Mouse (Mus musculus) thymus, postnatal 25 days (tissue): ENCODE results near the gene Pmepa1.

Source experiments
- DNase-seq: peaks from one replicate; pipeline ENCODE4 v3.0.0; 2022

Gene Pmepa1

DNA sequence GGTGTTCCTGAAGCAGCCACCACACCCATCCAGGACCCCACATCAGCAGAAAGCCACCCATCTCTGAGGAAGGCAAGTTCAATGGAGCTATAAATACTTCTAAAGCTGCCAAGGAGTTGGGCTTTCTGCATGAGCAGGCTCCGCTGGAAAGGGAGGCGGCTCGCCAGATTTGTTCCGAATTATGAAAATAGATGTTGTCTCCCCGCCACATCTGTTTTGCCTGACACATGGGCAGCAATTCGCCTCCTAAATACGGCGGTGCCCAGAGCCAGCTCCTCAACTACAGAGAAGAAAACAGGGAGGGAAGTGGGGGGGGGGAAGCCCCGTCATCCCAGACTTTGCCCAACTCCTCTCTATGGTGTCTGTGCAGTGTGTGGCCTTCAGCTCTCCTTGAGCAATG lies 24.7 kb downstream of the Pmepa1 start:
- DNase-seq = no peak

DNA sequence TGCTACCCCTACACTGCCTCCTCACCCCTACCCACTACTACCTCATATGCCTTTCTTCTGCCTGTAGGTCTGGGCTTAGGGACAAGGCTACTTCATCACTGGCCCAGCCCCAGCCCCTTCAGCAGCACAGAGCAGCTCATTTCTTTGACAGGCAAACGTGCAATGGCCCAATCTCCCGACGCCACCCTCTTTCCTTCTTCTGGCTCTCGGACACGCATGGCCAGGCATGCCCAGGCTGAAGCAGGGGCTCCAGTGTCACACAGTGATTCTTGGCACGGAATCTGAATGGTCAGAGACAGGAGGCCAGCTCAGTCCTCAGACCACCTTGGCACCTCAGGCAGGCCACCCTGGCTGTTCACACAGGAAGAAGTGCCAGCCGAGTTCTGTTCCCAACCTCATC lies 25.2 kb downstream of the Pmepa1 start:
- no peak for DNase-seq

DNA sequence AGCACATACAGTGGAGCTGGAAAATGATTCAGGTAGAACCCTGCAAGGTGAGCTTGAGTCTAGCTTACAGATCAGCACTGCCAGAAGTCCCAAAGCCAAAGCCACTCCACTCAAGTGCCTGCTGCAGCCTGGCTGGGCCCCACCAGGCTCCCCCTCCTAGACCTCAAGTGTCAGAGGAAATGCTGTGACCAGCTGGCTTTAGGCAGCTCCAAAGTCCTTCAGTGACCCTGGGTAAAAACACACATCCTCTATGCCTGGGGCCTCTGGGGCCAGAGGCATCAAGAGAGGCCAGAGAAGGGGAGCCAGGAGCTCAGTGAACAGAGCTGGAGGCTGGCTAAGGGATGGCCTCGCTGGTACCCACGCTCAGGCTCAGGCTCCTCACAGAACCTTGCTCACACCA lies 25.9 kb downstream of the Pmepa1 start:
- DNase-seq = no peak

DNA sequence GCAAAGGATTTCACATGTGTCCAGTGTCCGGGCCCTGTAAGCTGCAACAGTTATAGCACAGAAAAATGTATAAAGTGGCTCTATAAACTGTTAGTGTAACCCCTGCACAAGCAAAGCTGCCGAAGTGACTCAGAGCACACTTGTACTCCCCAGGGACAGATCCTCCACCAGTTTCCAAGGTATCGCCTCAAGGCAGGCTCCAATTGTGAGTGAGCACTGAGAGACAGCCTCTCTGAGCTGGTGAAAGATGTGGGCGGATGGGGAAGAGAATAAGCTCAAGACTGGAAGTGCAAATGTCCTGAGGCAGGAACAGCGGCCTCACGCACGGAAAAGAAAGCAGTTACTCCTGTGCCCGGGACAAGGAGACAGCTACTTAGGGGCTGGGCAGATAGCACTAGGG lies 26.4 kb downstream of the Pmepa1 start:
- DNase-seq = no peak

DNA sequence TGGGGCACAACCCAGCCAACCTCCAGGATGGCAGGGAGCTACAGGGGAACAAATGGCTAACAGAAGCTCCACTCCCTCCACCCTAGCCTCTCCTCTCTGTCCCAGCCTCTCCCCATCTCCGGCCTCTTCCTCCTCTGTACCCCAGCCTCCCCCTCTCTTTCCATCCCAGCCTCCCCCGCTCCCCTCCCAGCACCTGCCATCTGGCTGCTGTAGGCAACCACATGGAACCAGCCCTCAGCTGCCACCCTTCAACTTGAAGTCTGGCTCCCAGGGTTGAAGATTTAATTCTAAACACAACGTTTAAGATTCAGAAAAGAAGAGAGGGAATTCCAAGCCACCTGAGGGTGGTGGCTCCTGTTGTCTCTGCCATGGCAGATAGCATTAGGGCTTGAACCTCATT lies 26.9 kb downstream of the Pmepa1 start:
- DNase-seq = no peak

DNA sequence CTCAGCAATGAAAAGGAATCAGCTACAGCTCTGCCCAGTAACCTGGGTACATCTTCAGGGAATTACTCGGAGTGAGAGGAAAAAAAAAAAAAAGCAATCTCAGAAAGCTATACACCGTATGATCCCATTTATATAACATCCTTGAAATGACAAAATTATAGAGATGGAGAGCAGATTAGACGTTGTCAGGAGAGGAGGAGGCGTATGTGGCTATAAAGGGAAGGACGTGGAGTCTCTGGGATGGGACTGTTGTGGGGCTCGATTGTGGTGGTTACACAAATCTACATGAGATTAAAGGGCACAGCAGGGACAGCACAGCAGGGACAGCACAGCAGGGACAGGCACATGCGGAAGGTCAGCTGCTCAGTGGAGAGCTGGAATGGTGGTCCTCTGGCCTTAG lies 27.5 kb downstream of the Pmepa1 start:
- no peak for DNase-seq

DNA sequence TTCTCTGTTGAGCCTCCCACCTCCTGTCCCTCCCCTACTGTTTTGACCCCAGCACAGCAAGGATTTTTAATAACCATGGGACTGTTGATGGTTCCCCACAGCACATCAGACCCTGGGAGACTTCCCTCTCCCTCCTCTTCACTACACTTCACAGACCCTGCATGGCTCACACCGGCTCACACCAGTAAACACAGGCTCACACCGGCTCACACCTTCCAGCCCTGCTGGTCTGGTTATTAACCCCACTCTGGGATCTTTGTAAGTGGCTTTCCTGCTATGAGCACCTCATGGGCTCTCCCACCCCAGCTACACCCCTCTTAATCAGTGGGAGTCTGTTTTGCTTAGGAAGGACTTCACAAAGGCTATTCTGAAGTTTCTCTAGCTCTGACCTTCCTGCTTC lies 28.4 kb downstream of the Pmepa1 start:
- DNase-seq = no peak

DNA sequence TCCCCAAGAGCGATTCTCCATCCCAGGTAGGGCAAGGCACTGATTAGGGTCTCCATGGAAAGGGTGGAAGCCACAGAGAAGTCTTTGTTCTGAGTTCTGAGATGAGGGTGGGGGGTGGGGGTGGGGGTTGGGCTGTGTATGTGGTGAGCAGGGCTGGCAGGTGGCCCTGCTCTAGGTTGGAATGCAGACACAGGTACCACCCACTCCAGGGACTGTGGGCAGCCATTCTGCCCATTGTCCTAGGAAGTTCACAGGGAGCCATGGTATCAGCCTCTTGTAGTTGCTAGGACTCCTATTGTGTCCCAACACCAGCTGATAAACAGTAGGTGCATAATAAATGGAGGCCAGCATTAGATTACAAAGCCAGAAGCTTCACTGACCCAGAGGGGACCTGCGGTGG lies 29.1 kb downstream of the Pmepa1 start:
- DNase-seq = no peak

DNA sequence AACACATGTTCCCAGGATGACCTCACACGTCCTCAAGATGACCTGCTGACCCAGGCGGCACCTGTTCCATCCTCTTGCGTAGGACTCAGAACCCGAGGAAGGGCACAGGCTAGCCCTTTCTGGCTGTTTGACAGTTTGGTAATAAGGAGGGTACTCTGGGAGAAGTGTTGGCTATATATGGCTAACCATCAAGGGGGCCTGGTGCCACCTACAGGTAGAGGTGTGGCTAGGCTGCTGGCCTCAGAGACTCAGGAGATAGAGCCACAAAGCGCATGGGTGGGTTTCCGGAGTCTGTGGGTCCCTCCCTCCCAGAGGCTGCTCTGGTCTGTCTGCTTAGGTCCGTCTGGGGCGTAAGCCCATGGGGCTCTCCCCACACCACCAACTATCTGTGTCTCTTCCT lies 29.6 kb downstream of the Pmepa1 start:
- DNase-seq = no peak

DNA sequence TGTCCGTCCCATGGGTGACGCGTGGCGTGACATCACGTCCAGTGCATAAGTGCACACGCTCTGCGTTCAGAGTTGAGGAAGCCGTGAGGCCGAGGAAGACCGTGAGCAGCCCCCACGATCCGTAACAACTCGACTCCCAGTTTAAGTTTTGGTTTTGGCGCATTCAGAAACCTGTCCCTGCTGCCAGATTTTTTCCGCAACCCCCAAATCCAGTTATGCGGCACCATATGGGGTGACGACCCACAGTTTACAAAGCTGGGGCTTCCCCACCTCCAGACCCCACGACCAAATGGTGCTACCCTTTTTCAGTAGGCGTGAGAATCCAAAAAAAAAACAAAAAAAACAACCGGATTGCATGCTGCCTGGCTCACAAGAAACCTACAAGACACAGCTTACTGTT lies 31.1 kb downstream of the Pmepa1 start:
- DNase-seq = no peak

DNA sequence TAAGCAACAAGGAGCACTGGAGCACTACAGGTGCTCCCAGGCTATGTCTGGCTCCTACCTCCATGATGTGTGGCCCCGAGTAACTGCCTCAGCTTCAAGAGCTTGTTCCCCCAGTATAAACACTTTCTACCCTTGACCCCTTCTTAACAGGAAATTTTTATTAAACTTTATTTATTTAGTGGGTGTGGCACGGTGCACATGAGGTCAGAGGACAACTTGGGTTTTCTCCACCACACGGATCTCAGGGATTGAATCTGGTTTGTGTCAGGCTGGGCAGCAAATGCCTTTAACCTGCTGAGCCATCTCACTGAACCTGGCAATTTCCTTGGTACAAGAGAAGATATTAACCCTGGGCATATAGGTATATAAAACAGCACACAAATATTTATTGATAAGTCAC lies 32.2 kb downstream of the Pmepa1 start:
- DNase-seq = no peak

DNA sequence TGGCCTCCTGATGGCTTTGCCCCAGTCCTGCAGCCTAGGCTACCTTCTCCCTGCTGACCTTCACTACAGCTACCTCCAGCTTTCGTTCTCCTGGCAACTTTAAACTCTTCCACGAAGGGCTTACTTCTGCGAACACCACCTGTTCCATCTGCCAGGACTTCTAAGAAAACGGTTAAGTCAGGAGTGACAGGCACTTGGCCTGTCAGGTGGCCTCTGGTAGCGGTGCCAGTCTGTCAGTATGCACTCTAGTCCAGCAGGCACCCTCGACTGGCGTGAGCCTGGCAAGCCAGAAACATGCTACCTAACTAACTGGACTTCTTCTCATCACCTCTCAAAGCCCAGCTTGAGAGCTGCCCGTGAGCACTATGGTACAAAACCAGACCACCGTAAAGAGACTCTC lies 32.7 kb downstream of the Pmepa1 start:
- DNase-seq = no peak

DNA sequence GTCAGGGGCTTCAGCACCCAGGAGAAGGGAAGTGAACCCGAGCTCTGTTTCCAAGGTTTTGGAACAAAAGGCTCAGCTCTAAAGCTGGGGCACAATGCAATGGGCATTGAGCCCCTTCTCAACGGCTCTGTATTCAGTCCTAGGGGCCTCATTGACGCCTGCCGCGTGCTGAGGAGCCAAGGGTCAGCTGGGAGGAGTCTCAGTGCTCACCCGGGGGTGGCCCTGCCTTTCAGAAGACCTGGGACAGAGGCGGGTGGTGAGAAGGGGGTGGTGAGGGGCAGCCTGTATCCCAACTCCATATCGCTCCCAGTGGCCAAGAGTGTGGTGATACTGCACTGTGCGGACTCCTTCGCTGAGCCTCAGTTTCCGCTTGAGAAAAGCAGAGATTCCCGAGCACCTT lies 33.5 kb downstream of the Pmepa1 start:
- DNase-seq = no peak

DNA sequence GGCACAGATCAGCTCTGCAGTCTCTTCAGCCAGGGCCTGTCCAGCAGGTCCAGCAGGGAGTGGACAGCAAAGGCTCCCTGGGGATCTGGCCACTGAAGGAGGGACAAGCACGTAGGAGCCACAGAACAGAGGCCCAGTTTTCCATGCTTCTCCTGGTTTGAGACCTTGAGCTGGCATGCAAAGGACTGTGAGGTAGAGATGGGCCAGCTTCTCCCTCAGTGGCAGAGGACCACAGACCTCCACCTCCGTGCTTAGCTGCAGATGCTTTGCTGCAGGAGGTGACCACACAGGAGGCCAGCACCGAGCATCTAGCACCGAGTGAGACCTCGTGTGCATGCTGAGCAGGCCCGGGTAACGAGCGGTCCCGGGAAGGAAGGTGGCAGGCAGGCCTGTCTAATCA lies 35.6 kb downstream of the Pmepa1 start:
- DNase-seq = no peak

DNA sequence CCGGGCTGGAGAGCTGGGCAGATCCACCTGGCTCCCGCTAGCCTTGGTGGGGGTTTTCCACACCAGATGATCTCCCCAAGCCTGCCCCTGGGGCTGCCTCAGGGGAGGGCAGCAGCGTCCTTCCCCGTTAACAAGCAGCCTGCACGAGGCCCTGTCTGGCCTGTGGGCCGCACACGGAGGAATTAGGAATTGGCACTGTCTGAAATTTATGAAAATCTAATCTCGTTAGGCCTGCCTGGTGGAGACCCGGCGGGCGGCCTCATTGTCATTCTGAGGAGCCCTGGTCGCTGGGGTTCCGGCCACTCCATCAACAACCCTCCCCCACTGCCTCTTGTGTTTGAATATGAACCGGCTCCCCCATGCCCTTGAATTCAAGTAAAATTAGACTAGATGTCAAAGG lies 37.8 kb downstream of the Pmepa1 start:
- no peak for DNase-seq

DNA sequence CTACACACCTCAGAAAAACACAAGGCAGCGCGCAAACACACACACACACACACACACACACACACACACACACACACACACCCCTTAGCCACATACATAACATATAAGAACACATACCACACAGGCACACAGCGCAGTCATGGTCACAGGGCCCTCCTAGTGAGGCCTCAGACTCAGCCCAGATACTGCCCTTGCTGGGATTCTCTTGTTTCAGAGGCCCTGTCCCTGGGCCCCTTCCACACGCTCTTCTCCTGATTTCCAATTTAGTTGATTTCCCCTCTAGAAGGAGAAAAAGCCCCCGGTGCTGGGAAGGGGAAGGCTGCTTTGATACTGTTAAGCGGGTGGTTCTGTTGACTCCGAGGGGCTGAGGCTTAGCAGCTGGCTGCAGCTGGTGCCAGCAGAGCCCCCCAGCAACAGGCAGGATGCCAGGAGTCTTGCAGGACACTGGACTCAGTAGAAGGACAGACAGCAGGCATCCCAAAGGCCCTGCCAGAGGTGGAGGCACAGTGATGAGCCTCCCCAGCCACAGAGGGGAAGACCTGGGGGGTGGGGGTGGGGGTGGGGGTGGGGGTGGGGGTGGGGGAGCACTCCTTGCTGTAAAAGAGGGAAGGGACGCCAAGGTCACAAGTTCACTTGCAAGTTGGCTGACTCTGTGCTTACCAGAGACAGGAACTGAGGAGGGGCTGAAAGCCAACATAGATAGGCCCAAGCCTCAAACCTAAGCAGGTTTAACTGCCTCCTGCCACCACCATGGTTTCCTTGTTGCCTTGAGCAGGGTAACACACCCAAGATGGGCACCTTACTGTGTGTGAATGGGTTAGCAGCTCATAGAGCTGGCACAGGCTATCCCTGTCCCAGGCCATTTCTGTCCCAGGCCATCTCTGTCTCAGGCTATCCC lies 40.6 kb downstream of the Pmepa1 start:
- DNase-seq = no peak

DNA sequence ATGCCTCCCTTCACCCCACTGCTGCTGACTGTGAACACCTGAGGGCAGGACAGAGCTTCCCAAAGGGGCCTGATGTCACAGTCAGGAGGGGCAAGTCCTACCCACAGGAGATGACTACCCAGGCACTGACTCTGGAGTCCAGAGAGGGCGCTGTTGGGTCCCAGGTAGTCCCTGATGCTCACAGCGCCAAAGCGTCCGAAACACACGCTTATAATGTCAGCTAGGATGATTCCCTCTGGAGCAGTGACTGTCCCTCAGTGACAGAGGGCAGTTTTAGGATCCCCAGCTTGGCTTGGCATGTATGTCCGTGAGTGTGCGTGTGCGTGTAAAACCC lies 43.6 kb downstream of the Pmepa1 start:
- no peak for DNase-seq

DNA sequence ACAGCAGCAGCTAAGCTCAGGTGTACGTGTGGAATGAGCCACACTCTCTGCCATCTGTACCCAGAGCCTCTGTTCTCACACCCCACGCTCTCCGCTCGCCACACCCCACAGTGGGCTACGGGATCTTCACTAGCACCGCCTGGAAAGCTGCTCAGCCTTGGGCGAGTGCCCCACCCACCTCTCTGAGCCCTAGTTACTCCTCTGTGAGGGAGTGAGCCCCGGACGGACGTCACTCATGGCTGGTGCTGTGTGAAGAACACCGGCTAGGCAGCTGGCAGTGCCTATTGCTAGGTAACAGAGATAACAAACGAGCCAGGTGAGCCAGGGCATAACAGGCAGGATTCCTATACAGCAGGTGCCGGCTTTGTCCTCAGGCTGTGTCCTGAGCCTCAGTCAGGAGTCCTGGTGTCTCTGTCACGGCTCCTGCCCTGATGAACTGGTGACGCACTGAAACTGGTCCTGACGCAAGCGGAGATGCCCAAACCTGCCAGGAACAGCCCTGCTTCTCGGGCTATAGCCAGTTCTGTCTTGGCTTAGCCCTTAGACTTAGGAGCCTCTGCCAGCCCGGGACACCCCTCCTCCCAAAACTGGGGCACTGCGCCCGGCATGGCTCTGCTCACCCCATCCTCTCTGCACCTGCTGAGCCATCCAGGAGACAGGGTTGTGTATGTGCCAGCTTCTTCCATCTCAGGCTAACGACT lies 44.1 kb downstream of the Pmepa1 start:
- no peak for DNase-seq

DNA sequence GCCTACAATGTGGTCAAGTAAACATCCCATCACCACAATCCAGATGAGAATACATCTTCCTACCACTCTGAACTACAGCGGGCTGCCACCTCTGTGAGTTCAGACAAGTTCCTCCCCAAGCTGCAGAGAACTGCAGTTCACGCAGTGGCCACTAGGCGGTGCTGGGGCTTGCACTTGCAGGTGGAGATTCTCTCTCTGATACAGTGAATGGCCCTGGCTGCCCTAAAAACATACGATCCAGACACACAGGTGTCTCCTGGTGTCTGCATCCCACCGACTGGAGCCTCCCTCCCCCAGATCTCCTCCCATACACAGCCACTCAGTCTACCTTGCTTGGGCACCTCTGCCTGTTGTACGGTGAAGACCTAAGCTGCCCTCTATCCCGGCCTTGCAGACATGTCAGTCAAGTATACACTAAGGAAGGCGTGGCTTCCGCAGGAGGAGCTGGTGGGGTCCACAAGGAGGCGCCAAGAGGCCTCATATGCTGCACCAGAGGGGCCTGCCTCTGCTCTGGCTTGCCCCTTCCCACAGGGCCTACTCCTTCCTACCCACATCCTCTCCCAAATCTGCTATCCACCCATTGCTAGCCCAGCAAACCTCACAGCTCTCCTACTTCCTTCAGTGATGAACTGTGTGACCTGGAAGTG lies 46.6 kb downstream of the Pmepa1 start:
- peak; percentile 98 for DNase-seq

DNA sequence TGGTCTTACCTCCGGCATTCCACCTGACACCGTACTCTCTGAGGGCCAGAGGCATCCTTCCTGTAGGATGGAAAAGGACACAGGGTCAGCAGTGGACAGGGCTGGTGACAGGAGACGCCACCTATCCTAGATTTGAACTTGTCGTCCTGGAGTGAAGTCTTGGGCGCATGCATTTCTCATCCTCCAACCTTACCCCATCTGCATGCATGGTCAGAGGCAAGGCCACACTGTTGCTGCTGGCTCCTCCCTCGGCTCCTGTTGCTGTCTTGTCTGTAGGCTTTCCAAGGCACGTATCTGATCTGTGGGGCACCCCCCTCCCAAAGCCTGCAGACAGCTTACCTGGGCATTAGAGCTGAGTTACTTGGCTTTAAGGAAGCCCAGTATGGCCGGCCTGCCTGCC lies 47.8 kb downstream of the Pmepa1 start:
- DNase-seq = no peak

DNA sequence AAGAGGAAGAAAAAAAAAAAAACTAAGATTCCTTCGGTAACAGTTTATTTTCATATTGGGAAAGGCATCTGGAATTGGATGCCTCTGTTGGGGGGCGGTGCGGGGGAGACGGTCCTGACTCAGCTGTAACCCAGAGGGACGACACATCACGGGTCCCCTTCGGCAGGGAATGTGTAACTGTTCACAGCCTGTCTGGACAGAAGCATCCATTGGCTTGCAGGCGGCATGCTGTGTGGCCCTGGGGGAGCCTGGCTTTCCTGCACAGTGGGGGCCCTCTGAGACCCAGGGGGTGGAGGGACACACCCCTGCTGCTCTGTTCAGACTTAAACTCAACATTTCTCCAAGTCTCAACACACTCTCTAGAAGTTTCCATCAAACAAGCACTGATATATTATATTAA lies 49.5 kb downstream of the Pmepa1 start:
- no peak for DNase-seq

DNA sequence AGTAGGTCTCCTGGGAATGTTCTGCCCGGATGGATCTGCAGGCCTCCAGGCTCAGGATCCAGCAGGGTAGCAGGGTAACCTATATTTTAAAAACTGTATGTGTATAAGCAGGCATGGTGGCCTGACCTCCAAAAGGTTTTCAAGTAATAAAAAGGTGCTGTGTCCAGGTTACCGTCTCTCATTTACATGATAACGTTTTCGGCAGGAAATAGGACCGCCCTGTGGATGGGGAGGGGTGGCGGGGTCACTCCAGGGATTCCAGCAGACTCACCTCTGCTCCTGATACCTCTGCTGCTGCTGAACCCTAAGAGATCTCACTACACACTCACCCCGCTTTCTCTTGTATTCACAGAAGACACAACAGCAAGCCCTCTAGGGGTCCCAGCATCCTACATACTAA lies 50.4 kb downstream of the Pmepa1 start:
- DNase-seq = no peak

DNA sequence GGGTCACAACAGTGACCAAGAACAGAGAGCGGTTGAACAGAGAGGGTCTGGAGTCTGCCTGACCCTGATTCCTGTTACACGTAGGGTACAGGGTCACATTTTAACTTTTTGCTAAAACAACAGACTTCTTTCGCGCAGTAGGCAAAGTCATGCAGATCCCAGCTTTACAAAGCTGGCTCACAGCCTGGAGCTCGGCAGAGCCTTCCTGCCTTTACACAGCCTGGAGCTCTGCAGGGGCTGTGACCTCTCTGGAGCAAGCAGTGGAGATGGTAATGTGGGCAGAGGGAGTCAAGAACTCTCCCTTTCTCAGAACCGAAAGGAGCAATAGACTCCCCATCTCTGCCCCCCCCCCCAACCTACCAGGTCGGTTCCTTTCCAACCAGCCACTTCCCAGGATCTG lies 51.5 kb downstream of the Pmepa1 start:
- no peak for DNase-seq

DNA sequence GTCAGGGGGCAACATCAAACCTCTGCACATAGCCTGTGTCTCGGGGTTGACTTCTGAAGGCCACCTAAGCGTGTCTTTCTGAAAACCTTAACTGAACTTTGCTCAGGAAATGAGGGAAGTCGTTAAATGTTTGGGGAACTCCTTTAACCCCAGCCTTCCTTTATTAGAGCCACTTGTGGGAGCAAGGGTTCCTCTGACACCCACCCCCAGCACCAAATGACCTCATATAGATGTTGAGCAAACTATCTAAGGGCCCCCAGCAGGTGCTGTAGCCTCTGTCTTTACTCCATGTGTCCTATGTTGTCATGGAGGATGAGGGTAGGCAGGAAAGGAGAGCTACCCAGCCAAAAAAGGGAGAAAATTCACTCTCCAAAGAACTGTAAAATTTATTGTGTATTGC lies 52.2 kb downstream of the Pmepa1 start:
- no peak for DNase-seq
